Mouse (Mus musculus): ENCODE results near the gene Gsn.

DNA sequence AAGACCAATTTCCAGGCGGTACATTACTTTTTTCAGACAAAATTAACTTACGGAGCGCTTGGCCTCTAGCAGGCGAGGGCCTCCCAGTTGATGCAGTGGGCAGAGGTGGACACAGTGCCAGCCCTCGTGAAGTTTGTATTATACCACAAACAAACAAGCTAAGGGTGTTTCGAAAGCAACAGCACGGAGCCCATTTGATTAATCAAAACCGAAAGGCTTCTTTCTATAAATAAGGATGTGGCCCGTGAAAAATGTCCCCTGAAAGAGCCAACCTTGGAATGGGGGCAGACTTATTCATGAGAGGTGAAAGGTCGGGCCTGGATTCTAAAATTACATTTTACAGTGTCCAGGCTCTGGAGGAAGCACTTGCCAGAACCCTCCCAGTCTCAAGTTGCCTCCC, 81.2 kb downstream of the Gsn start:
- TF ChIP-seq CTCF (IDR thresholded peaks at IDR 0.05; ENCODE audit: low read depth) (no peak), EP300 (IDR thresholded peaks at IDR 0.05; ENCODE audit: low read depth) (no peak)

Measured in heart, postnatal 0 days (tissue).